Mouse (Mus musculus) liver, postnatal 0 days (tissue): ENCODE measurements around the gene Tsen15. TPM values are rescaled to one million over a fixed set of nuclear protein-coding genes. Genes with fewer than 3 reads are reported as not detected.

ENCODE experiments used
- ATAC-seq: fragments of 200-750 bp; cut with Nextera tagmentation; 2 replicates; pipeline ENCODE4 v1.8.0; 2017; ENCODE audit warnings: mild to moderate bottlenecking, moderate library complexity
- DNase-seq: peaks from one replicate; pipeline ENCODE4 v3.0.0-alpha.2; 2016
- H3K27ac ChIP-seq: fragments of 300-500 bp; sonication (generic); 2 replicates; pipeline ENCODE4 v1.5.1; 2014; ENCODE audit warnings: antibody characterized with exemption, moderate library complexity, mild to moderate bottlenecking, low read depth
- H3K27me3 ChIP-seq: fragments of 300-500 bp; sonication (generic); 2 replicates; pipeline ENCODE4 v1.6.1; 2014; ENCODE audit warnings: low read length, control low read depth, mixed read lengths; ENCODE audit not compliant: insufficient read depth
- H3K36me3 ChIP-seq: fragments of 300-500 bp; sonication (generic); replicated peaks from 2 replicates; pipeline ENCODE4 v1.6.1; 2014; ENCODE audit warnings: mild to moderate bottlenecking, control low read depth, low read length, moderate library complexity, mixed read lengths; ENCODE audit not compliant: insufficient read depth
- H3K4me1 ChIP-seq: fragments of 300-500 bp; sonication (generic); 2 replicates; pipeline ENCODE4 v1.6.1; 2014; ENCODE audit warnings: antibody characterized with exemption, mild to moderate bottlenecking, control low read depth; ENCODE audit not compliant: insufficient read depth
- H3K4me2 ChIP-seq: fragments of 300-500 bp; sonication (generic); 2 replicates; pipeline ENCODE4 v1.6.1; 2014; ENCODE audit warnings: low read depth, mild to moderate bottlenecking, low read length, moderate library complexity, mixed read lengths
- H3K4me3 ChIP-seq: fragments of 300-500 bp; sonication (generic); 2 replicates; pipeline ENCODE4 v1.5.1; 2014; ENCODE audit warnings: low read depth, low read length
- H3K9ac ChIP-seq: fragments of 300-500 bp; sonication (generic); replicated peaks from 2 replicates; pipeline ENCODE4 v1.6.1; 2014; ENCODE audit warnings: mild to moderate bottlenecking, moderate library complexity
- H3K9me3 ChIP-seq: fragments of 300-500 bp; sonication (generic); 2 replicates; pipeline ENCODE4 v1.6.1; 2016; ENCODE audit warnings: mild to moderate bottlenecking, control low read depth, low read length, mixed read lengths
- CTCF ChIP-seq: sonication (generic); IDR thresholded peaks from 2 replicates; pipeline ENCODE4 v1.5.1; 2016; ENCODE audit warnings: antibody characterized with exemption, low read depth
- EP300 ChIP-seq: IDR thresholded peaks from 2 replicates; pipeline ENCODE4 v1.6.1; 2016; ENCODE audit warnings: antibody characterized with exemption, low read depth, mild to moderate bottlenecking
- WGBS: fragments of 180-500 bp; shearing (Covaris S2); extraction: QIAGEN DNeasy Blood & Tissue Kit; methylation state at CpG from one replicate; pipeline ENCODE4 v1.1.7; 2014; ENCODE audit not compliant: insufficient replicate concordance; 5-methylcytosine and 5-hydroxymethylcytosine counted together
- polyA plus RNA-seq: library from polyadenylated mRNA; unstranded; fragments of >200 nt; fragmentation: Nextera tagmentation; extraction: Ambion mirVana; gene quantifications from 2 replicates; pipeline ENCODE4 v1.2.1, GENCODE M21; 2015

The Tsen15 gene
- polyA plus RNA-seq, 1 experiment from 2014 or later, result 17.1 TPM

DNA sequence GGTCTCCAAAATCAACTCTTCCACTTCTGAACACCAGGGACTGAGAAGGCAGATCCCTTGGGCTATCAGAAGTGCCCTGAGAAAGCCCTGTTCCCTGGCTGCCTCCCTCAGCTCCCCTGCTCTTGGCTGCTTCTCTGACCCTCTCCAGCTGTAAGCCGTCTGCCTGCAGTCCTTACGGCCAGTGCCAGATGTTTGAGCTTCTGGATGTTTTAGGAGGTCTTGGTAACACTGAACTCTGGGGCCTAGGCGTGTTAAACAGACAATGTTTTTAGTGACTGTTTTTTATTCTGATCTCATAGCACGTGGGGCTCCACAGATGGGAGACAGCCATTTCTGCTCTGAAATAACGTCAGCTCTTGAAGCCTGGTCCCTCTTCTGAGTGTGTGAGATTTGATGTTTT is 31.1 kb upstream of the Tsen15 start:
- DNase-seq, result no peak
- H3K9me3 ChIP-seq, result no peaks in the 10 kb centered on the region
- no peak overlapping the region for H3K4me3 ChIP-seq
- no peaks in the 10 kb centered on the region for H3K27me3 ChIP-seq
- no peak overlapping the region for H3K27ac ChIP-seq
- H3K4me2 ChIP-seq, result no peak overlapping the region
- no peak overlapping the region for H3K9ac ChIP-seq
- no peaks in the 10 kb centered on the region for H3K4me1 ChIP-seq
- no peaks in the 10 kb centered on the region for H3K36me3 ChIP-seq
- TF ChIP-seq CTCF, result no peak
- TF ChIP-seq EP300, result no peak
- 53% methylated on average over 5 of the region's 5 CpGs for WGBS
- ATAC-seq, result no peak

- no peaks in the 10 kb centered on the region for H3K4me1 ChIP-seq
- no peaks in the 10 kb centered on the region for H3K27me3 ChIP-seq
- no peak overlapping the region for H3K27ac ChIP-seq
- no peak for ATAC-seq
- no peak overlapping the region for H3K9ac ChIP-seq
- no peaks in the 10 kb centered on the region for H3K9me3 ChIP-seq
- 71% methylated on average over 13 of the region's 13 CpGs for WGBS
- no peak overlapping the region for H3K4me3 ChIP-seq
- DNase-seq, result no peak
- H3K4me2 ChIP-seq, result no peak overlapping the region
- H3K36me3 ChIP-seq, result no peaks in the 10 kb centered on the region
- no peak for TF ChIP-seq EP300
- no peak for TF ChIP-seq CTCF
Observed at GRCm38 (mm10) chr1:152416306-152416904, 29.9 kb upstream of the Tsen15 start.

DNA sequence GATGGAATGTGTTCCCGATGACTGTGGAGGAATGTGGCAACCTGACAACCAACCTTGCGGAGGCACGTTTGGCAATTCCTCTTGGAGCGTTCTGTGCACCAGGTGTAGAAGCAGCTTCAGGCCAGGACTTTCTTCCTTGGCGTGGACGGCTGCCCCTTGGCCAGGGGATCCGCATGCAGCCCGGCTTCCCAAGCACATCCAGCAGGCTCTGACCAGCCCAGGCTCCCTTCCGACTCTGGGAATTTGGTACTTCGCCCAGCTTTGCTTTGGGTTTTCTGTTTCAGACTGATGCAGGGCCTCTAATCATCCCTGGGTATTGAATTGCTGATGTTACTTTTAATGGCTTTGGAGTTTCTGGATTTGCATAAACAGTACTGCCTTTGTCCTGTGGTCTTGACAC is 28.0 kb upstream of the Tsen15 start:
- DNase-seq (no peak), ATAC-seq (no peak)
- Histone ChIP-seq H3K27ac (no peak overlapping the region), H3K27me3 (no peaks in the 10 kb centered on the region), H3K4me1 (no peaks in the 10 kb centered on the region), H3K4me2 (no peak overlapping the region), H3K9ac (no peak overlapping the region), H3K4me3 (no peak overlapping the region), H3K36me3 (no peaks in the 10 kb centered on the region), H3K9me3 (no peaks in the 10 kb centered on the region)
- WGBS, result 83% methylated on average over 10 of the region's 10 CpGs
- TF ChIP-seq EP300 (no peak), CTCF (no peak)

- Histone ChIP-seq H3K4me3 (no peak overlapping the region), H3K4me2 (no peak overlapping the region), H3K9me3 (no peaks in the 10 kb centered on the region), H3K9ac (no peak overlapping the region), H3K27ac (no peak overlapping the region), H3K36me3 (no peaks in the 10 kb centered on the region), H3K4me1 (no peaks in the 10 kb centered on the region), H3K27me3 (no peaks in the 10 kb centered on the region)
- no peak for DNase-seq
- 70% methylated on average over 1 of the region's 1 CpGs for WGBS
- ATAC-seq, result no peak
- no peak for TF ChIP-seq CTCF
- TF ChIP-seq EP300, result no peak
Observed at GRCm38 (mm10) chr1:152413961-152414360, 27.5 kb upstream of the Tsen15 start.

GRCm38 (mm10) chr1:152413116-152413515 is 26.6 kb upstream of the Tsen15 start:
- no peak for TF ChIP-seq EP300
- WGBS, result 77% methylated on average over 2 of the region's 2 CpGs
- H3K4me3 ChIP-seq, result no peak overlapping the region

GRCm38 (mm10) chr1:152410657-152411056 is 24.2 kb upstream of the Tsen15 start:
- whole genome bisulfite sequencing, result 76% methylated on average over 3 of the region's 3 CpGs
- no peak for ATAC-seq
- Histone ChIP-seq H3K4me2 (no peak overlapping the region), H3K36me3 (no peaks in the 10 kb centered on the region), H3K27me3 (no peaks in the 10 kb centered on the region), H3K27ac (no peak overlapping the region), H3K4me3 (no peak overlapping the region), H3K4me1 (no peaks in the 10 kb centered on the region), H3K9me3 (no peaks in the 10 kb centered on the region), H3K9ac (no peak overlapping the region)
- no peak for DNase-seq
- TF ChIP-seq EP300 (no peak), CTCF (no peak)

More at GRCm38 (mm10) chr1:152413116-152413515, 26.6 kb upstream of the Tsen15 start:
- H3K36me3 ChIP-seq, result no peaks in the 10 kb centered on the region
- no peaks in the 10 kb centered on the region for H3K27me3 ChIP-seq
- DNase-seq, result no peak
- H3K9me3 ChIP-seq, result no peaks in the 10 kb centered on the region
- H3K4me1 ChIP-seq, result no peaks in the 10 kb centered on the region
- H3K4me2 ChIP-seq, result no peak overlapping the region
- no peak overlapping the region for H3K27ac ChIP-seq
- no peak overlapping the region for H3K9ac ChIP-seq
- no peak for ATAC-seq

GRCm38 (mm10) chr1:152409356-152409755 is 22.9 kb upstream of the Tsen15 start:
- TF ChIP-seq CTCF (no peak), EP300 (no peak)
- ATAC-seq (no peak), DNase-seq (no peak)
- Histone ChIP-seq H3K4me1 (no peaks in the 10 kb centered on the region), H3K27ac (no peak overlapping the region), H3K27me3 (no peaks in the 10 kb centered on the region), H3K4me3 (no peak overlapping the region), H3K9me3 (no peaks in the 10 kb centered on the region), H3K9ac (no peak overlapping the region), H3K36me3 (no peaks in the 10 kb centered on the region), H3K4me2 (no peak overlapping the region)
- 76% methylated on average over 4 of the region's 4 CpGs for WGBS
